Mouse (Mus musculus): ENCODE measurements around the gene Pank1. TPM values are rescaled to one million over a fixed set of nuclear protein-coding genes. Genes with fewer than 3 reads are reported as not detected.
A peak's percentile ranks its signal among the peaks of the same experiment; 100 is the strongest.

Pank1 gene
- 12.8 and 14.1 TPM in 2 replicates for polyA plus RNA-seq (2014; fragmentation: Nextera tagmentation; extraction: Ambion mirVana)

DNA sequence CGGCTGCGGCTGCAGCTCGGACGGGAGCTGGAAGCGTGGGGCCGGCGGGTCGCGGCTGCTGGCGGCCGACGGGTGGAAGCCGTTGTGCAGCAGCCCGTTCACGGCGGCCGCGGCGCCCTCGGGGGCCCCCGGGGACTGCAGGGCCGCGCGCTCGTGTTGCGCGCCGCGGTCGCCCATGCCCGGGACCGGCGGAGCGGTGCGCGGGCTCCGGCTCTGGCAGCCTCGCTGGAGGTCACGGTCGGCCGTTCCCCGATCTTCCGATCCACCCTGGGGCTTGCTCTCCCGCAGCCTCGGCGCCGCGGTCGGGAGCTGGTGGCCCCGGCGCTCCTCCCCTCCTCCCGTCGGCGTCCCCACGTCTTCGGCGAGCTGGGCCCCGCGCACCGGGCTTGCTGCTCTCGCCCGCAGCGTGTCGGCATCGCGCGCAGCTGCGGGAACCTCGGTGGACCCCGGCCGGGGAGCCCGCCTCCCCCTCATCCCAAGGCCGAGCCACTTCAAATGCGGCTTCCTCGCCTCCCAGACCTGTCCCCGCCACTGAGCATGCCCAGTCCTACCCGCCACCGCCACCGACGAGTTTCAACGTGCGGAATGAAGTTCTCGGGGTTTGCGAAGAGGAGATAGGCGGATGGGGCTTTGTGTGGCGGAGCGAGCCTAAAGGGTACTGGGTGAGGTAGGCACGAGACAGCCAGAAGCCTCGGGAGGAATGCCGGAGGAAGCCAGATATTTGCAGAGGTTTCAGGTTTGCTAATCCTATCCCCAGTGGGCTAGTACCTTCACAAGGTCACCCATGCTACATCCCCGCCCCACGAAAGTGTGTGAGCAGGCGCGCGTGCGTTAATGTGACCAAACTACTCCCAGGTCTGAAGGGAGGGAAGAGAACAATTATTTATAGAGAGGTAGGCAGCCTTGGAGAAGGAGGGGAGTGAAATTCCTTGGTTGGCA, at the start of gene Pank1:
Pank1 (minus strand) TSS at position 853 of the 939 bp plus-strand sequence.
- peak within 1 kb of the TSS; percentile 81 for H3K4me2 ChIP-seq (ENCODE audit: low read depth, low read length)

DNA sequence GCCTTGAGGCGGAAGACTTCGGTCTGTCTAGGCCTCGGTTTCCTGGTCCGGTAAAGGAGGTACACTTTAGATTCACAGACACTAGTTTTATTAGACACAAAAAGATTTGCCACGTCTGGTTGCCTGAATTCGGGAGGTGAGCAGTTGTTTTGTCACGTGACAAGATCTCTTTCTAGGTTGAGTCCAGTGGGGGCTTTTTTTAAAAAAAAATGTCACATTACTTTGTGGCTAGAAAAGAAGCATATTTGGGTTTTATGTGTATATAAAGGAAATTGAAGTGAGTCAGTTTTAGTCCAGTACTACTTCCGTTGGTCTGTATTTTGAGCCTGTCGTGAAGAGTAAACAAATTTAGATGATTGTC, 43.3 kb upstream of the Pank1 start:
- 2% methylated on average over 9 of the region's 9 CpGs for WGBS

More for the DNA sequence above, at the start of gene Pank1:
- Histone ChIP-seq H3K36me3 (ENCODE audit: control insufficient read depth, insufficient read depth, low read length) (no peaks in the 10 kb centered on the region), H3K27ac (ENCODE audit: low read depth, low read length) (peak within 1 kb of the TSS; percentile 98), H3K27me3 (ENCODE audit: control insufficient read depth, insufficient read depth, low read length) (no peaks in the 10 kb centered on the region), H3K4me3 (ENCODE audit: low read depth, low read length) (peak within 1 kb of the TSS; percentile 99), H3K9ac (replicated peaks; ENCODE audit: low read depth, low read length) (peak within 1 kb of the TSS; percentile 94), H3K4me1 (ENCODE audit: control insufficient read depth, insufficient read depth, low read length) (no peaks in the 10 kb centered on the region; the same call in 1 of the 2 replicates), H3K9me3 (ENCODE audit: control insufficient read depth, low read length) (no peaks in the 10 kb centered on the region)
- WGBS = 0% methylated on average over 70 of the region's 96 CpGs
- peak; percentile 79 for ATAC-seq (ENCODE audit: low read depth)

DNA sequence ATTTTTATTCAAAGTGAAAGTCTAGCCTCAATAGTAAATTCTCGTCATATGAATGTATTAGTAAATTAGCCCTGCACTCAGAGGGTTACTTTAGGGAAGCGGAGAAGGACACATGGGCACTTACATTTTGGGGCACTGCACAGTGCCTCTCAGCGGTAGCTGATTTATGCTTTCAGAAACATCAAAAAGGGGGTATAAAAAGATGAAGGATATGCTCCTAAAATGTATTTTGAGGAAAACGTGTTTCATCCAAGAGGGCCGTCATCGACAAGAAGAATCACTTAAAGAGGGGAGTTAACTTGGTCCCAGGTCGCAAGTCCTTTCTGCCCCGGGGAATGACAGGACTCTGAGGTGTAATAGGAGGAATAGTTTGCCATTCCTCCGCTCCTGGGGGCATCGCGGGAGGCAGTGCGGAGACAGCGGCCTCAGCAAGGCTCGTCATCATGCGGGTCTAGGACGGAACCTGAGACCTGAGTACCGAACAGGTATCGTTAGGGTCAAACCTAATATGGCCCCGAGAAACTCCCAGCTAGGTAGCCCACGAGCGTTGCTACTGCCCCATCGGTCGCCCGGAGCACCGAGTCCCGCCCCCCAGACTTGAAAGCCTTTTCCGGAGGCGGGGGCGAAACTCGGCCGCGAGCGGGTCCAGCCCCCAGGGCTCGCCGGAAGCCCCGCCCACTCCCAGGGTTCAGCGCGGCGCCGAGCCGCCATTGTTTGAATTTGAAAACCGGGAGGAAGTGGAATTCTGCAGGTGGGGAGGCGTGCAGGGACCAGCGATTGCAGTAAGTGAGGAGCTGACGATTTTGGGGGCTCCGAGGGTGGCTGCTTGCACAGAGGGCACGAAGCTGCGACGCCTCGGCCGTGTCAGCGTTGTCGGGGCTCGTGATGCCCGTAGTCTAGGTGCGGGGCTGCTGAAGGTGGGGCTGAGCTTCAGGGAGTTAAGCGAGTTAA, 42.7 kb upstream of the Pank1 start, which contains the start of gene Kif20b:
Kif20b (plus strand) TSS at position 710 of the 951 bp plus-strand sequence.
- under 1% methylated on average over 57 of the region's 57 CpGs for WGBS
- ATAC-seq (ENCODE audit: low read depth) = peak; percentile 97
- peak within 1 kb of the TSS; percentile 49 for H3K4me2 ChIP-seq (ENCODE audit: low read depth, low read length)

More for the DNA sequence above, 43.3 kb upstream of the Pank1 start:
- no peak overlapping the region for H3K27ac ChIP-seq (ENCODE audit: low read depth, low read length)
- peak overlapping the region; percentile 60 for H3K9ac ChIP-seq (replicated peaks; ENCODE audit: low read depth, low read length)
- peak overlapping the region; percentile 49 for H3K4me2 ChIP-seq (ENCODE audit: low read depth, low read length)
- H3K36me3 ChIP-seq (ENCODE audit: control insufficient read depth, insufficient read depth, low read length) = no peaks in the 10 kb centered on the region
- no peaks in the 10 kb centered on the region for H3K27me3 ChIP-seq (ENCODE audit: control insufficient read depth, insufficient read depth, low read length)
- ATAC-seq (ENCODE audit: low read depth) = no peak
- no peaks in the 10 kb centered on the region for H3K9me3 ChIP-seq (ENCODE audit: control insufficient read depth, low read length)
- peak overlapping the region; percentile 76 for H3K4me3 ChIP-seq (ENCODE audit: low read depth, low read length)
- peaks cover 4% of the 10 kb centered on the region; the same call in 1 of the 2 replicates for H3K4me1 ChIP-seq (ENCODE audit: control insufficient read depth, insufficient read depth, low read length)

DNA sequence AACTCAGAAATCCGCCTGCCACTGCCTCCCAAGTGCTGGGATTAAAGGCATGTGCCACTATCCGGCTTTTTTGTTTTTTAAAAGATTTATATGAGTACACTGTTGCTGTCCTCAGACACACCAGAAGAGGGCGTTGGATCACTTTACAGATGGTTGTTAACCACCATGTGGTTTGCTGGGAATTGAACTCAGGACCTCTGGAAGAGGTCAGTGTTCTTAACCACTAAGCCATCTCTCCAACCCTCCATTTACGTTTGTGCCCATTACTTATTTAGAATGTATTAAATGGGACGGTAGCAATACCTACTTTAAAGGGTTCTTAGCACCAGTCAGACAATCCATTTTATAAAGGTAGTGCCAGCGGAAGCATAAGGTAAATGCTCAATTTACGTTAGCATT, 42.0 kb upstream of the Pank1 start:
- Histone ChIP-seq H3K4me2 (ENCODE audit: low read depth, low read length) (peak overlapping the region; percentile 49), H3K9ac (replicated peaks; ENCODE audit: low read depth, low read length) (peak overlapping the region; percentile 60; the same call in 1 of the 2 replicates), H3K36me3 (ENCODE audit: control insufficient read depth, insufficient read depth, low read length) (no peaks in the 10 kb centered on the region), H3K4me3 (ENCODE audit: low read depth, low read length) (peak overlapping the region; percentile 76), H3K9me3 (ENCODE audit: control insufficient read depth, low read length) (no peaks in the 10 kb centered on the region), H3K27me3 (ENCODE audit: control insufficient read depth, insufficient read depth, low read length) (no peaks in the 10 kb centered on the region), H3K4me1 (ENCODE audit: control insufficient read depth, insufficient read depth, low read length) (peaks cover 4% of the 10 kb centered on the region; the same call in 1 of the 2 replicates), H3K27ac (ENCODE audit: low read depth, low read length) (no peak overlapping the region)
- peak; percentile 5 for ATAC-seq (ENCODE audit: low read depth)
- WGBS = 24% methylated on average over 7 of the region's 7 CpGs

More for the DNA sequence above, 42.7 kb upstream of the Pank1 start, which contains the start of gene Kif20b:
- Histone ChIP-seq H3K4me3 (ENCODE audit: low read depth, low read length) (peak within 1 kb of the TSS; percentile 76), H3K4me1 (ENCODE audit: control insufficient read depth, insufficient read depth, low read length) (peaks cover 4% of the 10 kb centered on the region; the same call in 1 of the 2 replicates), H3K9ac (replicated peaks; ENCODE audit: low read depth, low read length) (peak within 1 kb of the TSS; percentile 60), H3K9me3 (ENCODE audit: control insufficient read depth, low read length) (no peaks in the 10 kb centered on the region), H3K36me3 (ENCODE audit: control insufficient read depth, insufficient read depth, low read length) (no peaks in the 10 kb centered on the region), H3K27ac (ENCODE audit: low read depth, low read length) (peak within 1 kb of the TSS; percentile 76), H3K27me3 (ENCODE audit: control insufficient read depth, insufficient read depth, low read length) (no peaks in the 10 kb centered on the region)

DNA sequence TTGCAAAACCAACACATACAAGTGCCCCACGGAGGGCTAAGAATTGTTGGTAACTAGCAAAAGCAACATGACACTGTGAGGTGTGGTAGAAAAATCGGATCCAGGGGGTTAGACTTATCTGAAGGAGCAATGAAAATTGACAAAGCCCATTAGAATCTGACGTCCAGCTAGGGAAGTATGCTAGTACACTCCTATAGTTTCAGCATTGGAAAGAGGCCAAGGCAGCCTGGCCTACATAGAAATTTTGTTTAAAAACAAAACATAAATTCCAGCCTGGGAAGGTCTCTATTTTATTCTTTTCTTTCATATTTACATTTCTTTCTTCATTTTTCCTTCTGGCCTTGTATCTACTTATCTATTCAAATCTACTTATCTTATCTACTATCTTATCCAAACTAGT, 41.3 kb upstream of the Pank1 start:
- H3K27ac ChIP-seq (ENCODE audit: low read depth, low read length) = no peak overlapping the region
- H3K36me3 ChIP-seq (ENCODE audit: control insufficient read depth, insufficient read depth, low read length) = no peaks in the 10 kb centered on the region
- H3K9ac ChIP-seq (replicated peaks; ENCODE audit: low read depth, low read length) = no peak overlapping the region
- no peak overlapping the region for H3K4me2 ChIP-seq (ENCODE audit: low read depth, low read length)
- no peak overlapping the region for H3K4me3 ChIP-seq (ENCODE audit: low read depth, low read length)
- WGBS = 88% methylated on average over 3 of the region's 3 CpGs
- H3K9me3 ChIP-seq (ENCODE audit: control insufficient read depth, low read length) = no peaks in the 10 kb centered on the region
- H3K4me1 ChIP-seq (ENCODE audit: control insufficient read depth, insufficient read depth, low read length) = peaks cover 4% of the 10 kb centered on the region; the same call in 1 of the 2 replicates
- no peak for ATAC-seq (ENCODE audit: low read depth)
- no peaks in the 10 kb centered on the region for H3K27me3 ChIP-seq (ENCODE audit: control insufficient read depth, insufficient read depth, low read length)

DNA sequence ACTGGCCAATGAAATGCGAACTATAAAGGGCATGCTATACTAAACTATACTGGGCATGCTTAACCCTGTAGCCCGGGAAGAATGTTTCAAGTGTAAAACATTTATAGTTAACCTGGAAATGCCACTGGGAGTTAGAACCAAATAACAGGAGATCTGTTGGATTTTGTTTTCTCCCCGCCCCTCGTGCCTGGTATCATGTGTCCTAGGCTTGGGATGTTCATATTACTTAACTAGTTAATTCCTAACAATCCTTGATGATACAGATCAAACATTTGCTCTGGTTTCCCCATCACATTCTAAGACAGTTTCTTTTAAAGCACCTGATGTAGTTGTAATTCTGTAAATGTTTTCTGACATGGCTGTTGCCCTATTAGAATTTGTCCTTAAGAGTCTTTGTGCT, 40.8 kb upstream of the Pank1 start:
- H3K27me3 ChIP-seq (ENCODE audit: control insufficient read depth, insufficient read depth, low read length) = no peaks in the 10 kb centered on the region
- peaks cover 4% of the 10 kb centered on the region; the same call in 1 of the 2 replicates for H3K4me1 ChIP-seq (ENCODE audit: control insufficient read depth, insufficient read depth, low read length)

DNA sequence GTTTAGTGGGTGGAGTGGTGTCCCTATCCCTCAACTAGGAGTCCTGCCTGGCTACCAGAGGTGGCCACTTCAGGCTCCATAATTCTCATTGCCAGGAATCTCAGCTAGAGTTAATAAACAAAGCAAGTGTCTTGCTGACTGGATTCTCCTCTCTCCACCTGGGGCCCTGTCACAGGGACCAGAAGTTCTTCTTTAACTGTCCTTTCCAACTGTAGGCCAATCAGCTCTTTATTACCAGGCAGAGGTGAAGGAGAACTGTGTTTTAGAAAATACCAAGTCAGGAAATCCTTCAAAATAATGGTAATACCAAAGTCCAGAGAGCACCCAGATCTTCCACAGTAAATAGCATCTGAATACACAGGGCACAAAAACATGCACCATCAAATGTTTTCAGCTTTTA, 33.1 kb upstream of the Pank1 start:
- Histone ChIP-seq H3K27me3 (ENCODE audit: control insufficient read depth, insufficient read depth, low read length) (no peaks in the 10 kb centered on the region), H3K36me3 (ENCODE audit: control insufficient read depth, insufficient read depth, low read length) (no peaks in the 10 kb centered on the region), H3K9ac (replicated peaks; ENCODE audit: low read depth, low read length) (no peak overlapping the region)

More for the DNA sequence above, 40.8 kb upstream of the Pank1 start:
- no peak overlapping the region for H3K4me2 ChIP-seq (ENCODE audit: low read depth, low read length)
- no peak for ATAC-seq (ENCODE audit: low read depth)
- H3K9me3 ChIP-seq (ENCODE audit: control insufficient read depth, low read length) = no peaks in the 10 kb centered on the region
- H3K4me3 ChIP-seq (ENCODE audit: low read depth, low read length) = no peak overlapping the region
- 92% methylated on average over 4 of the region's 4 CpGs for WGBS
- H3K9ac ChIP-seq (replicated peaks; ENCODE audit: low read depth, low read length) = no peak overlapping the region
- H3K36me3 ChIP-seq (ENCODE audit: control insufficient read depth, insufficient read depth, low read length) = no peaks in the 10 kb centered on the region
- H3K27ac ChIP-seq (ENCODE audit: low read depth, low read length) = no peak overlapping the region

DNA sequence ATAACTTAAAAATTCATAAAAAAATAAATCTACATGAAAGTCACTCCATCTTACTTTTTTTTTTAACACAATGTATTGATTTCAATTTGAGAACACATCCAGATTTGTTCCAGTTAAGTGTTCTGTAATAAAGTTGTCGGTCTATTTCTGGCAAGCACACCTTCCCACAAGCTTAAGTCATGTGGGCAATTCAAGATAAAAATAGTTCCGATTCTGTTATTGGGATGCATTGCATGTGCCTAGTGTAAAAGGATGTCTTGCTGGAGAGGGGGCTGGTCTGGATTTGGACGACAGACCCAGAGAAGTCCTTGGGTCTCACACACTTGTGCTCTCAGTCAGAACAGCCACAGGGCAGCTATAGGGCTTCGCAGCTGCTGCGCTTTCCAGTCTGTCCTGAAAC, 27.5 kb upstream of the Pank1 start:
- no peak overlapping the region for H3K9ac ChIP-seq (replicated peaks; ENCODE audit: low read depth, low read length)
- WGBS = 79% methylated on average over 5 of the region's 5 CpGs
- ATAC-seq (ENCODE audit: low read depth) = no peak
- no peak overlapping the region for H3K4me2 ChIP-seq (ENCODE audit: low read depth, low read length)
- no peak overlapping the region for H3K4me3 ChIP-seq (ENCODE audit: low read depth, low read length)
- no peaks in the 10 kb centered on the region for H3K27me3 ChIP-seq (ENCODE audit: control insufficient read depth, insufficient read depth, low read length)
- no peaks in the 10 kb centered on the region for H3K4me1 ChIP-seq (ENCODE audit: control insufficient read depth, insufficient read depth, low read length)
- H3K9me3 ChIP-seq (ENCODE audit: control insufficient read depth, low read length) = no peaks in the 10 kb centered on the region
- no peaks in the 10 kb centered on the region for H3K36me3 ChIP-seq (ENCODE audit: control insufficient read depth, insufficient read depth, low read length)
- no peak overlapping the region for H3K27ac ChIP-seq (ENCODE audit: low read depth, low read length)

More for the DNA sequence above, 33.1 kb upstream of the Pank1 start:
- Histone ChIP-seq H3K4me1 (ENCODE audit: control insufficient read depth, insufficient read depth, low read length) (no peaks in the 10 kb centered on the region), H3K4me2 (ENCODE audit: low read depth, low read length) (no peak overlapping the region), H3K27ac (ENCODE audit: low read depth, low read length) (no peak overlapping the region), H3K4me3 (ENCODE audit: low read depth, low read length) (no peak overlapping the region), H3K9me3 (ENCODE audit: control insufficient read depth, low read length) (no peaks in the 10 kb centered on the region)
- ATAC-seq (ENCODE audit: low read depth) = no peak

All from neural tube, embryonic 14.5 days (tissue).